Mouse (Mus musculus) hindbrain, embryonic 14.5 days (tissue): ENCODE results near the gene Tcf7l2. TPM values are rescaled to one million over a fixed set of nuclear protein-coding genes. Genes with fewer than 3 reads are reported as not detected.

Source experiments
- ATAC-seq: fragments of 200-750 bp; cut with Nextera tagmentation; 2 replicates; pipeline ENCODE4 v1.8.0; 2017; ENCODE audit warnings: moderate number of reproducible peaks, mild to moderate bottlenecking, moderate TSS enrichment, moderate library complexity; ENCODE audit not compliant: low FRiP score
- DNase-seq: peaks from one replicate; pipeline ENCODE4 v3.0.0-alpha.2; 2015; ENCODE audit warnings: low spot score
- H3K27ac ChIP-seq: fragments of 300-500 bp; sonication (generic); 2 replicates; pipeline ENCODE4 v1.5.1; 2014; ENCODE audit warnings: mild to moderate bottlenecking, moderate library complexity
- H3K27me3 ChIP-seq: fragments of 300-500 bp; sonication (generic); 2 replicates; pipeline ENCODE4 v1.6.1; 2014; ENCODE audit warnings: mild to moderate bottlenecking, low read length, mixed read lengths; ENCODE audit not compliant: control insufficient read depth, insufficient read depth
- H3K36me3 ChIP-seq: fragments of 300-500 bp; sonication (generic); replicated peaks from 2 replicates; pipeline ENCODE4 v1.6.1; 2014; ENCODE audit not compliant: control insufficient read depth, insufficient read depth
- H3K4me1 ChIP-seq: fragments of 300-500 bp; sonication (generic); replicated peaks from 2 replicates; pipeline ENCODE4 v1.6.1; 2014; ENCODE audit warnings: antibody characterized with exemption, low read length, mixed read lengths; ENCODE audit not compliant: control insufficient read depth, insufficient read depth
- H3K4me2 ChIP-seq: fragments of 300-500 bp; sonication (generic); replicated peaks from 2 replicates; pipeline ENCODE4 v1.6.1; 2014; ENCODE audit warnings: mild to moderate bottlenecking, moderate library complexity
- H3K4me3 ChIP-seq: fragments of 300-500 bp; sonication (generic); replicated peaks from 2 replicates; pipeline ENCODE4 v1.5.1; 2014; ENCODE audit warnings: mild to moderate bottlenecking, low read length
- H3K9ac ChIP-seq: fragments of 300-500 bp; sonication (generic); 2 replicates; pipeline ENCODE4 v1.6.1; 2014
- H3K9me3 ChIP-seq: fragments of 300-500 bp; sonication (generic); 2 replicates; pipeline ENCODE4 v1.6.1; 2016; ENCODE audit warnings: low read length; ENCODE audit not compliant: control insufficient read depth
- WGBS: fragments of 180-500 bp; shearing (Covaris S2); extraction: QIAGEN DNeasy Blood & Tissue Kit; methylation state at CpG from one replicate; pipeline ENCODE4 v1.1.7; 2014; 5-methylcytosine and 5-hydroxymethylcytosine counted together
- polyA plus RNA-seq: library from polyadenylated mRNA; unstranded; fragments of >200 nt; fragmentation: Nextera tagmentation; extraction: Ambion mirVana; gene quantifications from 2 replicates; pipeline ENCODE4 v1.2.1, GENCODE M21; 2014

Tcf7l2 gene
- polyA plus RNA-seq, 1 experiment from 2014 or later = 24.0 TPM

DNA sequence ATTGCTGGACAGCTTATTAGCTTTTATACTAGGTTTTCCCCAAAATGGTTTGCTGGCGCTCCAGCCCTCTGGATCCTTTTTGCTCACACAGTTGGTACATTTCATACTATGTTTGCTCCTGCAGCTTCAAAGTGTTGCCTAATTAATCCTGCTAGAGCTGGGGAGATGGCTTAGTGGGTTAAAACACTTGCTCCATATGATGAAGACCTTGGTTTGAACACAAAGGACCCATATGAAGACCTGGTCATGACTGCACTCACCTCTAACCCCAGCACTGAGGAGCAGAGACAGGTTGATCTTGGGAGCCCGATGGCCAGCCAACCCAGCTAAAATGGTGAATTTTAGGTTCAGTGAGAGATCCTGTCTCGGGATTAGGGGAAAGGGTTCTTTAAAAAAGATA is 195.4 kb downstream of the Tcf7l2 start:
- ATAC-seq (no peak), DNase-seq (no peak)
- H3K4me2 ChIP-seq = no peak overlapping the region
- H3K4me3 ChIP-seq = no peak overlapping the region
- H3K36me3 ChIP-seq = no peaks in the 10 kb centered on the region
- 88% methylated on average over 3 of the region's 3 CpGs for WGBS
- H3K27ac ChIP-seq = no peak overlapping the region
- no peak overlapping the region for H3K9ac ChIP-seq
- peaks cover 19% of the 10 kb centered on the region for H3K4me1 ChIP-seq
- H3K9me3 ChIP-seq = no peaks in the 10 kb centered on the region
- no peaks in the 10 kb centered on the region for H3K27me3 ChIP-seq

DNA sequence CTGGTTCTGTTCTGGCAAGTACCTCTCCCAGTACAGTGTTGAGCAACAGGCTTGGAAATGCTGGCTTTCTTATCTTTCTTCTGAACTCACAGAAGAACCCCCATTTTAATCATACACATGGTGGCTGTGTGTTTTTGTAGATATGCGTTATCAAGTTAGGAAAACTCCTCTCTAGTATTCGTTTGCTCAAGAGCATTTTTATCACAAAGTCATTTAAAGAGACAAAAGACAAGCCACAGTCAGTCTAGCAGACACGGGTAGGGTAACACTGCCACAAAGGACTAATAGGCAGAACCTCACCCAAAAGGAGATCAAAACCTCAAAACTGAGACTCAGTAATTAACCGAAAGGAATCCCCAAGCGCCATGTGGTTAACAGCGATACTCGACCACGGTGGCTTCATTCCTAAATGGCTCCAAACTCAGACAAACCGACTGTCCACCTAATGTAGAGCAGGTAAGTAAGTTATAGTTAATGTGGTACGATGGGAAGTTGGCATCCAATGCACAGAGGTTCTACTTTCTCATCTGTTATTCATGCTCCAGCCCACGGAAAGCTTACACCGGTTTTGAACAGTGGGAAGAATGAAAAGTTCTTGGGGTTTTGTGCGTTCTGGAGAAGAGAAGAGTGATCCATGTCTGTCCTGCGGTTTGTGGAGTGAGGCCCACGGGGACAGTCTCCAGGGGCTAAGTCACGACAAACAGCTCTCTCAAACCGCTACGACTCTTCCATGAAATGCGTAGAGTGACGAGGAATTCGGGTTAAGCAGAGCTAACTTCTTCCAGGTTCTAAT is 196.8 kb downstream of the Tcf7l2 start:
- H3K27me3 ChIP-seq = no peaks in the 10 kb centered on the region
- no peak overlapping the region for H3K4me2 ChIP-seq
- no peak for ATAC-seq
- H3K9me3 ChIP-seq = no peaks in the 10 kb centered on the region
- H3K9ac ChIP-seq = no peak overlapping the region
- no peak overlapping the region for H3K27ac ChIP-seq
- H3K4me1 ChIP-seq = peaks cover 19% of the 10 kb centered on the region
- no peak for DNase-seq
- H3K36me3 ChIP-seq = no peaks in the 10 kb centered on the region
- H3K4me3 ChIP-seq = no peak overlapping the region
- 94% methylated on average over 21 of the region's 21 CpGs for WGBS

DNA sequence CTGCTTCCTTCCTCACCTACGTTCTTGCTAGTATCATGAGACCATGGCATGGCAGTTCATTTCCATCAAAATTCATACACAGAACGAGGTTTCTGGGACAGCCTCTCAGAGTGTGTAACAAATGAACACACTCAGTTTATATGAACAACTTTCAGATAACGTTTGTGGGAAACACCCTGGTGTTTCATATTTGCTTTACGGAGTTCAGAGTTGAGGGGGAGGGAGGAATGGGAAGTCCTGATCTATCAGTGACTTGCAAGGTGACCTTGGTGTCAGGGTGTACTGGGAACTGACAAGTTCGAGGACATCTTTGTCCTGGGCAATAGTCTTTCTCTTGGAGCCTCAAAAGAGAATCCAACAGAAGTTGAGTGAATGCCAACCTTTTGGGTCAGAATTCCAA is 197.5 kb downstream of the Tcf7l2 start:
- no peak for ATAC-seq
- Histone ChIP-seq H3K4me3 (no peak overlapping the region), H3K9ac (no peak overlapping the region), H3K36me3 (no peaks in the 10 kb centered on the region), H3K4me1 (peaks cover 15% of the 10 kb centered on the region), H3K27ac (no peak overlapping the region), H3K9me3 (no peaks in the 10 kb centered on the region), H3K27me3 (no peaks in the 10 kb centered on the region), H3K4me2 (no peak overlapping the region)
- no peak for DNase-seq
- 89% methylated on average over 5 of the region's 5 CpGs for WGBS

DNA sequence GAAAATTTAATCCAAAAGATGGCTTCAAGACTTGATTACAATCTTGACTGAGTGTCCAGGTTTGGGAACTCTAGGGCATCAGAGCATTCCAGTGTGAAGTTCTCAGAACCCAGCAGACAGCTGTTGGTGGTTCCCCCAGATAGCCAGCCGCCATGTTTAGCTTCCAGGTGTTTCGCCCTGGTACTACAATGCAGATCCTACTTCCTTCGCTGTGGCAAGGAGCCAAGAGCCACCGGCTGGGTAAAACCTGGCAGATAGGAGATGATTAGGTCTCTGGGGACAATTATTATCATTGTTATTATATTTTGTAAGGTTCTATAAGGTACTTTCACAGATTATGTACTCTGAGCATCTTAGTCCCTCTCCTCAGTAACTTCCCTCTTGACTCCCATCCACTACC is 198.1 kb downstream of the Tcf7l2 start:
- no peaks in the 10 kb centered on the region for H3K9me3 ChIP-seq
- no peak overlapping the region for H3K27ac ChIP-seq
- H3K36me3 ChIP-seq = no peaks in the 10 kb centered on the region
- no peaks in the 10 kb centered on the region for H3K27me3 ChIP-seq
- ATAC-seq (no peak), DNase-seq (no peak)
- no peak overlapping the region for H3K4me3 ChIP-seq
- WGBS = 90% methylated on average over 4 of the region's 4 CpGs
- no peak overlapping the region for H3K9ac ChIP-seq
- H3K4me2 ChIP-seq = no peak overlapping the region
- peaks cover 9% of the 10 kb centered on the region for H3K4me1 ChIP-seq

DNA sequence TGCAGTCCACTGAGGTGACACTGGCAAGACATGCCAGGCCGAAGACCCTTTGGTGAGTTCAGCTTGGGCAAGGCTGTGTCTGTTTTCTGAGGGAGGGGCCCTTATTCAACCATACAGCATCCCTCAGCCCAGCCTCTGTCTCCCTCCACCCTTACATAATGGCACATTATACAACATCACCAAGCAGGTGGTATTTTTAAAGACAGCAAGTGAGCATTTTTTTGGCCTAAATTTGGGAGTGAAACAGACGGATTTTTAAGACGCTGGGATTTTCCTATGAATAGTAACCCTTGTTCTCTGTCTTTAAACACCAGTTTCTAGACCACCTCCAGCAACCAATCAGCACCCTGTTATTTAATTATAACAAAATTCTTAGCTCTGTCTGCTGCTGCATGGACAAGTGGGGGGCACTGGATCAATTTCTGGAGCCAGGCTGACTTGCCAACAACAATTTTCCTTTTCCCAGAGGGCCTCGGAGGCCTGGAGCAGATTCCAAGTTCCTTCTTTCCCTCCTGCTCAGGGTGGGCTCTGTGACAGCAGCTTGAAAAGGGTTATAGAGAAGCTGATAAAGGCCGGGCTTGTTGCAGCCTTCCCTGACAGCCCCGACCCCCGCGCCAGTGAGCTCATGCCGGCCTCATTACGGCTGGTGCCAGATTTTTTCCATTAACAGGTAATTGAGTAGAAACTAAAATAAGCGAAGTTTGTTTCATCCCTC is 199.1 kb downstream of the Tcf7l2 start:
- no peak overlapping the region for H3K27ac ChIP-seq
- no peak overlapping the region for H3K9ac ChIP-seq
- H3K4me2 ChIP-seq = no peak overlapping the region
- 41% methylated on average over 11 of the region's 11 CpGs for WGBS
- H3K4me3 ChIP-seq = no peak overlapping the region
- no peaks in the 10 kb centered on the region for H3K9me3 ChIP-seq
- ATAC-seq (no peak), DNase-seq (no peak)
- H3K36me3 ChIP-seq = no peaks in the 10 kb centered on the region
- peaks cover 9% of the 10 kb centered on the region for H3K4me1 ChIP-seq
- no peaks in the 10 kb centered on the region for H3K27me3 ChIP-seq

DNA sequence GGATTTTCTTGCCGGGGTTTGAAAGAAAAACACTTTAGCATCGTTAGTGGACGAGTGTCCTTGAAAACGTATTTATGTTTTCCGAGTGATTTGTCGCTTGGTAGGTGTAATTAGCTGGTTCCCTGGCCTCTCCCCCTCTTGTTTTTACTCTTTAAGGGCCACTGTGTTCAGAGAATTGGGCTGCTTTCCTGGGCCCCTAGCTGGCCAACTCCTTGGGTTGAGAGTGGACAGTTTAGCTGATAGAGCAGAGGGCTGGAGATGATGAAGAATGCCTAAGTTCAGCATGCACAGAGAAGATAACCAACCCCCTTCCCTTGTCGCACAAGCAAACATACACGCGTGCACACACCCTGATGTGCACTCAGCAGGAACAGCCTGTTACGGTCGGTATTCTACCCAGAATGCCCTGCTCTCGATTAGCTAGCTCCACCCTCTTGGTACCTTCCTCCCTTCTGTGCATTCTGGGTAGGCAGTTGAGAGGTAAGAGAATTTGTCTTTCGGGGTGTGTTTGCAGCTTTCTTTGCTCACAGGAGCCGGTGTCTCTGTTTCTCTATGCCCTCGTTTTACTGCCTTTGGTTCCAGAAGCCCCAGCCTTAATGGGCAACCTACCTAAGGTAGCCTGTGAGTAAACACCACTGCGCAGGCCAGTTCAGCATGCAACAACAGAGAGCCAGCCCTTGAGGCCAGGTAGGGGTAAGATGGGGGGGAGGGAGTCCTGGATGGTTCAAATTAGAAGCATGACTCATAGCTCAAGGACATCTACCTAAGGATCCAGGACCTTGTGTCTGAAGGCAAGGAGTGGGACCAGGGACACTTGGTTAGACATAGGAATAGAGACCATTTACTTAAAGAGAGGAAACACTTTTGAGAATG is 199.9 kb downstream of the Tcf7l2 start:
- no peak overlapping the region; the same call in 1 of the 2 replicates for H3K27ac ChIP-seq
- H3K4me1 ChIP-seq = peaks cover 9% of the 10 kb centered on the region
- H3K9ac ChIP-seq = no peak overlapping the region
- H3K27me3 ChIP-seq = no peaks in the 10 kb centered on the region
- no peaks in the 10 kb centered on the region for H3K36me3 ChIP-seq
- 80% methylated on average over 16 of the region's 16 CpGs for WGBS
- ATAC-seq (no peak), DNase-seq (no peak)
- no peak overlapping the region for H3K4me3 ChIP-seq
- H3K9me3 ChIP-seq = no peaks in the 10 kb centered on the region
- no peak overlapping the region for H3K4me2 ChIP-seq

DNA sequence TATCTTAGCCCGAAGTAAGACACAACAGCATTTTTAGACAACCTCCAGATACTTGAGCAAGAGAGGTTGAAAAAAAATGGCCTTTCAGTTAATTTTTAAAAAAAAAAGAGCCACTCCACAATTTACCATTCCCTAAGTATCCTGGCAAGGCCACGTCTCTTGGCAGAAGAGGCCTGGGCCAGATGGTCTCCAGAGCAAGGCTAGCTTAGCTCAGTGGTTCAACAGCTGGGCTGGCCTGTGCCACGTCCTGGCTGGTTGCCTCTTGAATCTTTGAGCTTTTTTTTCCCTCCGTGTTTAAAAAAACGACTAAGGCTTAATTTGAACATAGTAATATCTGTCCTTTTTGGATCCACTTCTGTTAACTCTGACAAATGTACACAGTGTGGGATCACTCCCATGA is 209.8 kb downstream of the Tcf7l2 start:
- no peak overlapping the region for H3K27ac ChIP-seq
- WGBS = 75% methylated on average over 5 of the region's 5 CpGs
- H3K9me3 ChIP-seq = no peaks in the 10 kb centered on the region
- no peaks in the 10 kb centered on the region for H3K27me3 ChIP-seq
- H3K4me2 ChIP-seq = no peak overlapping the region
- no peak overlapping the region for H3K4me3 ChIP-seq
- no peak overlapping the region for H3K9ac ChIP-seq
- peaks cover 10% of the 10 kb centered on the region; the same call in 1 of the 2 replicates for H3K4me1 ChIP-seq
- ATAC-seq (no peak), DNase-seq (no peak)
- no peaks in the 10 kb centered on the region for H3K36me3 ChIP-seq

DNA sequence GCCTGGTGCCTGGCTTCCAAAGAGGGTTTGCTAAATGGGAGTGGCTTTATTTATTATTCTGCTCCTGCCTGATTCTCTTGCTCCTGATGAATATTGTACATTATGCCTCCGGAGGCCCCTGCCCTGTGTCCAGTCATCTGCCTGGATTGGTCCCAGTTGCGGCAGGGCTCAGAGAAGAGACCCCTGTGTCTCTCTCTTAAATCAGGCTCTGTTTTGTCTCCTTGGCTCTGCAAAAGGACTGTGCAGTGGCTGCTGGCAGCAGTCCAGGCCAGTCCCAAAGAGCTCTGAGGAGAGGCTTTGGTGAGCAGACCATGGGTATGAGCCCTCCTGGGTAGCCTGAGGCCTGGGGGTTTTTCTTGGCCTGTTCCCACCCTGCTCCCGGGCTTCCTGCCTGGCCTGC is 211.6 kb downstream of the Tcf7l2 start:
- ATAC-seq (peak; percentile 69; the same call in 1 of the 2 replicates), DNase-seq (peak; percentile 70)
- no peak overlapping the region for H3K4me2 ChIP-seq
- peak overlapping the region; percentile 26; the same call in 1 of the 2 replicates for H3K27ac ChIP-seq
- no peak overlapping the region for H3K9ac ChIP-seq
- 45% methylated on average over 3 of the region's 3 CpGs for WGBS
- H3K4me1 ChIP-seq = peaks cover 10% of the 10 kb centered on the region; the same call in 1 of the 2 replicates
- no peaks in the 10 kb centered on the region for H3K9me3 ChIP-seq
- no peaks in the 10 kb centered on the region for H3K27me3 ChIP-seq
- no peak overlapping the region for H3K4me3 ChIP-seq
- no peaks in the 10 kb centered on the region for H3K36me3 ChIP-seq

DNA sequence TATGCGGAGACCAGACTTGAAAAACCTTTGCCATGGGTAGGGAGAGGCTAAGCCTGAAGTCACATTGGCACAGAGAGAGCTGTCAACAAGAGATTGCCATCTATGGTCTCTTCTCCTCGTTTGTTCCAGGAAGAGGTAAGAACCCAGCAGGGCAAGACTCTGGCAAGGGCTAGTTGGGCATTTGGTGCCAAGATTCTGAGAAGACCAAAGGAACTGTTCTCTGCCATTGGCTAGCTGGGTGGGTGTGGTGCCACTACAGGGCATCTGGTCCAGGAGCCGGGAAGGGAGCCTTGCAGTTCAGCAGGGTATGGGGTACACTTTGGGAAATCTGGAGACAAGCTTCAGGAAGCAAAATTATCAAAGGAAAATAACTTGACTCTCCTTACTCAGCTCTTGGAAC is 213.5 kb downstream of the Tcf7l2 start:
- H3K4me2 ChIP-seq = no peak overlapping the region
- ATAC-seq = no peak
- WGBS = 84% methylated on average over 3 of the region's 3 CpGs
- no peak overlapping the region for H3K9ac ChIP-seq
- H3K27ac ChIP-seq = no peak overlapping the region
- H3K36me3 ChIP-seq = no peaks in the 10 kb centered on the region
- no peak overlapping the region for H3K4me3 ChIP-seq
- H3K27me3 ChIP-seq = no peaks in the 10 kb centered on the region
- peaks cover 11% of the 10 kb centered on the region for H3K9me3 ChIP-seq
- peaks cover 10% of the 10 kb centered on the region; the same call in 1 of the 2 replicates for H3K4me1 ChIP-seq
- DNase-seq = no peak
